Mouse (Mus musculus): ENCODE measurements at regions not wholly inside any gene's neighbourhood (a gene's known extent, or its start where the extent isn't known, plus 50 kb on each side); places are given as distances from the start of the nearest gene placed in this dataset.

DNA sequence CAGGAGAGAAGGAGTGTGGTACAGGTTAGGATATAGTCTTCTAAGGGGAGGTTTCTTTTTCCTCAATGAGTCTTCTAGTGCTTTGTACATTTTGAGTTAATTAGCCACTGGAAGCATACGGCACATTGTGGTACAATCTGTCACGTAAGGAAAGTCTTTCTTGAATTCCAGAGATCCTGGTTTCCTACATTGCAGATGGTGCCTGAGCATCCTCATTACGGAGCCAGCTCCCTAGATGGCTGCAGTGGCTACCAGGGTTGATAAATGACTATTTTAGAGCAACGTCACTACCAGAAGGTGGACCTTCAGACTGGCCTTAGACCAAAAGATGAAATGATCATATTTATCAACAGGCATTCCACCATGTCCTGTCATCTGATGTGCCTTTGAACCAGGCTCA is 84.5 kb upstream of the 1700025G04Rik start:
- Histone ChIP-seq H3K27ac (replicated peaks) (no peak overlapping the region), H3K9me3 (no peaks in the 10 kb centered on the region), H3K4me3 (no peak overlapping the region), H3K36me3 (replicated peaks) (no peaks in the 10 kb centered on the region), H3K27me3 (replicated peaks; ENCODE audit: low read depth, poor library complexity, severe bottlenecking) (no peaks in the 10 kb centered on the region), H3K4me1 (no peaks in the 10 kb centered on the region)
- no peak for DNase-seq (ENCODE audit: low spot score)
- WGBS, result 92% methylated on average over 4 of the region's 4 CpGs

DNA sequence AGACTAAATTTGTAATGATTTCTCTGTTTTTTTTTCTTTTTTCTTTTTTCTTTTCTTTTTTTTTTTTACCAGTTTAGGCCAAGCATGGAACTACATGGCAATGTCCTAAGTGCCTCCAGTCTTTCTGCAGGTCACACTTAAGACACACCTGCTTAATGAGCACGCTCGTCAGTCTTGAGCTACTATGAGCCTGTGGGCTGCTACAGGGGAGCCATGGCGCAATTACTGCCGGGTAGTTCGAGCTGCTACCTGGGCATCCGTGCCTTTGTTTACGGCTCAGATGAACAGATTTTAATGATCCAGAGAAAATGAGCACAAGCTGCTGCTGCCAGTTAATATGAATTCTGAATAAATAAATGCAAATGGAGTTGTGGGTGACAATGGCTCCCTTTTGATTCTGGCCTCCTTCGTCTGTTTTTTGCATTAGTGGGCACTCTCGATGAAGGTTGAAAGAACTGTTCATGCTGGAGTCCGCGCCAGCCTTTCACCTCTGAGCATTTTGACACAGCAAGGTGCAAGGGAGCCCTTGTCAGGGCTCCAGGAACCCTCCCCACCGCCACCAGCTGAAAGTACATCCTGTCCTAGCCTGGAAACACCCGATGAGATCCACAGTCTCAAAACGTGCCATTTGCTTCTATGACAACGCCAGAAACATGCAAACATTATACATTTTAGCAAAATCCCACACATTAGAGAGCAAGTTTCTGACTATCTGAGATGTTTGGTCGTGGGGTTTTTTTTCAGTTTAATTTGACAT is 81.3 kb upstream of the 1700025G04Rik start:
- no peaks in the 10 kb centered on the region for H3K27me3 ChIP-seq (replicated peaks; ENCODE audit: low read depth, poor library complexity, severe bottlenecking)

DNA sequence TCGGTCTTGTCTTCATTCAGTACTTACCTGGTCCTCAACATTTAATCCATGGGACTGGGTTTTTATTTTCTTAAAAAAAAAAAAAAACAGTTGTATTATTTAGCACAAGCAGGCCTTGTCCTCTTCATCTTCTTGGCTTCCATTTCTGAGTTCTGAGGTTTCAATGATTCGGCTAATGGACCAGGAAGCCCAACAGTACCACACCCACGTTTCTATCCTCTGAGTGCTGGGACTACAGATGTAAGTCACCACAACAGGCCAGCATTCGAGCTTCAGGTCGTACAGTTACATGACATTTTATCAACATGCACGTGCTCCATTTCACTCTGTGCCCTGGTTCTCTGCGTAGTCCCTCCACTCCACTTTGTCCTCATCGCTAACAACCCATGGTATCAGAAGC is 80.7 kb upstream of the 1700025G04Rik start:
- no peaks in the 10 kb centered on the region for H3K9me3 ChIP-seq
- WGBS, result 91% methylated on average over 8 of the region's 8 CpGs
- peaks cover 3% of the 10 kb centered on the region; the same call in 1 of the 2 replicates for H3K4me1 ChIP-seq
- H3K27me3 ChIP-seq (replicated peaks; ENCODE audit: low read depth, poor library complexity, severe bottlenecking), result no peaks in the 10 kb centered on the region
- H3K27ac ChIP-seq (replicated peaks), result no peak overlapping the region
- no peaks in the 10 kb centered on the region for H3K36me3 ChIP-seq (replicated peaks)
- DNase-seq (ENCODE audit: low spot score), result no peak
- H3K4me3 ChIP-seq, result no peak overlapping the region

More for the DNA sequence above, 81.3 kb upstream of the 1700025G04Rik start:
- Histone ChIP-seq H3K4me3 (no peak overlapping the region), H3K27ac (replicated peaks) (no peak overlapping the region), H3K9me3 (no peaks in the 10 kb centered on the region), H3K36me3 (replicated peaks) (no peaks in the 10 kb centered on the region), H3K4me1 (no peaks in the 10 kb centered on the region)
- WGBS, result 87% methylated on average over 16 of the region's 16 CpGs
- no peak for DNase-seq (ENCODE audit: low spot score)

DNA sequence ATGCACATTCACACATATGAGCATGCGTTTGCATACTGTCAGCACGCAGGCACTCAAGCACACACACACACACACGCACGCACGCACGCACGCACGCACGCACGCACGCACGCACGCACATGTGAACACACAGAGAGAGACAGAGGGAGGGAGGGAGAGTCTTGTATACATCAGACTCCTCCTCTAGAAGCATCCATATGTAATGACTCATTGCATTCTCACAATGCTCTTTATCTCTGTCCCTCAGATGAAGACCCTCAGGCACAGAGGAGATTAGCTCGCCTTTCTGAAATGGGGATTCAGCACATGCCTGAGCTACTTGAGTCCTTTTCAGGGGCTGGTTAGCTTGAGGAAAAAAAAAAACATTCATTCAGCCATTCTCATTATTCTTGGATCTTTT is 79.6 kb upstream of the 1700025G04Rik start:
- Histone ChIP-seq H3K36me3 (replicated peaks) (no peaks in the 10 kb centered on the region), H3K9me3 (no peaks in the 10 kb centered on the region), H3K4me3 (no peak overlapping the region), H3K4me1 (peaks cover 14% of the 10 kb centered on the region), H3K27me3 (replicated peaks; ENCODE audit: low read depth, poor library complexity, severe bottlenecking) (no peaks in the 10 kb centered on the region), H3K27ac (replicated peaks) (no peak overlapping the region)
- WGBS, result 93% methylated on average over 14 of the region's 14 CpGs
- no peak for DNase-seq (ENCODE audit: low spot score)

DNA sequence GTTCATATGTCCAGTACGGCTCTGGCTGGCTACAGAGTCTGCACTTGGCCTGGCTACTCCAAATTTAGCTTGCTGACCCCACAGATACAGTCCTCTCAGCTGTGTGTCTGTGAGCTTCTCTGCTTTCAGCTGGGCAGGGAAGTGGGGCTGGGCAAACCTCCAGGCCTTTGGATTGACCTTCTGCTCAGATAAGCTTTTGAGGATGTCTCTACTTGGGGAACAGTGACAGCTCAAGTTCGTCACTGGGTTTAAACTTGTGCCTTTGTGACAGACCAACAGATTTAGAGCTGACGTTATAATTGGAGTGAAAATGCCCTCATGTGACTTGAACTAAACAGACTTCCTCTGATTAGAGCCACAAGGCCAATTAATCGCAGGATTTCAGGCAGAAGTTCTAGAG is 78.4 kb upstream of the 1700025G04Rik start:
- no peaks in the 10 kb centered on the region for H3K36me3 ChIP-seq (replicated peaks)
- no peaks in the 10 kb centered on the region for H3K9me3 ChIP-seq
- no peak for DNase-seq (ENCODE audit: low spot score)
- no peak overlapping the region for H3K4me3 ChIP-seq
- H3K4me1 ChIP-seq, result peaks cover 15% of the 10 kb centered on the region
- H3K27ac ChIP-seq (replicated peaks), result no peak overlapping the region
- WGBS, result 76% methylated on average over 4 of the region's 4 CpGs
- no peaks in the 10 kb centered on the region for H3K27me3 ChIP-seq (replicated peaks; ENCODE audit: low read depth, poor library complexity, severe bottlenecking)

DNA sequence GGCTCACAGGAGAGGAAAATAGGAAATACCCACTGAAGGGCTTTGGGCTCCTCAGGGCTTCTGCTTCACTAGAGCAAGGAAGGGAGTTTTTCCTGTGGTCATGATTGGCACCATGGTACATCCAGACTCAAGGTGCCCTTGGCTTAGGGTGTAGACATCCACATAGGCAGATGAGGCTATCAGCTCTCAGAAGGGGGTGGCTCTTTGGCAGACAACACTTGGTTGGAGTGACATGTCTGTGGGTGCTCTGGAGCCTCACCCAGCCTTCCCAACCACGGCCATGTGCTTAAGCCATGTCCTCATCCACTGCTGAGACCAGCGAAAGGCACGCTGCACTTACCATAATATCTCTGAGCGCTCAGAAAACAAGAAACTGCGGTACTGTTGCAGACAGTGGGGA is 77.8 kb upstream of the 1700025G04Rik start:
- Histone ChIP-seq H3K9me3 (no peaks in the 10 kb centered on the region), H3K4me3 (no peak overlapping the region), H3K27me3 (replicated peaks; ENCODE audit: low read depth, poor library complexity, severe bottlenecking) (no peaks in the 10 kb centered on the region), H3K36me3 (replicated peaks) (no peaks in the 10 kb centered on the region), H3K4me1 (peaks cover 15% of the 10 kb centered on the region), H3K27ac (replicated peaks) (no peak overlapping the region)
- DNase-seq (ENCODE audit: low spot score), result no peak
- 88% methylated on average over 5 of the region's 5 CpGs for WGBS

DNA sequence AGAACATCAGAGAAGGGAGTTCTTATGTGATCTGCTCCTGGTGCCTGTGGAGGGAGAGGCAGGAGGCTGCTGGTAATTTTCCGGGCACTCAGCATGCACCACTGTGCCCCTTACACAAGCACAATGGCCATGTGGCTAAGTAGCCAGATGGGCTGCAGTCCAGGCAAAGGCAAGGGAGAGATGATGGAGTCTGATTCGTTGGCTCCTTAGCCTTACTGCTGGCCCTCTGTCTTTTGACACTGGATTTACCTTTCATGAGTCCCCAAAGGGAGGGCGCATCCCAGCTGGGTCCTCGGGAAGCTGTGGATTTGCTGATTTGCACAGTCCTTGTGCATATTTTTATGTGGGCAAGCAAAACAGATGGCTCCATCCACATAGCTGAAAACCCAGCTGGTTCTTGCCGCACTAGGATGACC is 75.6 kb upstream of the 1700025G04Rik start:
- Histone ChIP-seq H3K4me3 (no peak overlapping the region), H3K4me1 (peaks cover 15% of the 10 kb centered on the region), H3K36me3 (replicated peaks) (no peaks in the 10 kb centered on the region), H3K27me3 (replicated peaks; ENCODE audit: low read depth, poor library complexity, severe bottlenecking) (no peaks in the 10 kb centered on the region), H3K9me3 (no peaks in the 10 kb centered on the region), H3K27ac (replicated peaks) (peak overlapping the region; percentile 69)
- no peak for DNase-seq (ENCODE audit: low spot score)
- WGBS, result 65% methylated on average over 5 of the region's 5 CpGs

DNA sequence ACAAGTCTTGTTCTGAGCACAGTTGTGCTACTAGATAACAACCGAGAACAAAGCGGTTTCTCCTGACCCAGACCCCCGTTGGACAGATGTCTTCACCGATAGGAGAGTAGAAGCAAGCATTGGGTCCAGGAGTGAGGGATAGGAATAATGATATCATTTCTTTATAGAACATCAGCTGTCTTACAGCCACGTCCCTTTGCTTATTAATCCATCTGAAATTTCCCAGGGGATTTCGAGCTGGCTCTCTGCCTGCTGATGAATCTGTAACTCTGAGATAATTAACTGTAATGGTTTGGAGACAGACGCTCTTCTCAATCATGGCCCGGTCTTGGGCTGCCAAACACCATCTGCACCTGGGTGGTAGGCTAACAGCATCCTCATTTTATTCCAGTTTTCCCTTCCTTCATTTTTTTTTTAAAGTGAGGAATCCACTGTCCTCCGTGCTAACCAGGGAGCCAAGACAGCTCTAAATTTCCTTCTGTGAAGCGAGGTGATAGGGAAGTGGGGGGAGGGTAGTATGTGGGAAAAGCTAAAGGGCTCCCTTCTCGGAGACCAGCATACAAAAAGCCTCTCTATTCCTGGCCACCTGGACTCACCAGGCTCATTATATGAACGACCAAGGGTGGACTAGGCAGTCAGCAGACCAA is 75.0 kb upstream of the 1700025G04Rik start:
- no peaks in the 10 kb centered on the region for H3K9me3 ChIP-seq

DNA sequence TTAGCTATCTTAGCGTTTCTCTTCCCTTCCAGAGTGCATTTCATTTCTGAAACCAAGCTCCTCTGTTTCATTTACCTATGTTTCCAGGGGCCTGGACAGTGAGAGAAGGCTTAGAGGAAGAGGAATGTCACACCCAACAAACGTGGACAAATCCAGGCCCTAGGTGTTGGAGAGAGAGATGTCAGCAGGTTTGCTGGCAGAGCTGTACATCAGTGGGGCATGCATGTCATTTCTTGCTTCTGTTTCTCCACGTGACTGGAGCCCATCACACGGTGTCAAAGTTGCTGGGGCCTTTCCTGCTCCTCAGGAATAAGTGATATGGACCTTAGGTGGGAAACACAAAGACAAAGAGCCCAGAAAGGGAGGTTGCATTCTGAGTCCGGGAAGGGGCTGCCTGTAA is 74.3 kb upstream of the 1700025G04Rik start:
- 80% methylated on average over 5 of the region's 5 CpGs for WGBS
- Histone ChIP-seq H3K4me3 (no peak overlapping the region), H3K36me3 (replicated peaks) (no peaks in the 10 kb centered on the region), H3K4me1 (peaks cover 15% of the 10 kb centered on the region), H3K27ac (replicated peaks) (no peak overlapping the region), H3K27me3 (replicated peaks; ENCODE audit: low read depth, poor library complexity, severe bottlenecking) (no peaks in the 10 kb centered on the region), H3K9me3 (no peaks in the 10 kb centered on the region)
- DNase-seq (ENCODE audit: low spot score), result no peak

More for the DNA sequence above, 75.0 kb upstream of the 1700025G04Rik start:
- H3K36me3 ChIP-seq (replicated peaks), result no peaks in the 10 kb centered on the region
- 63% methylated on average over 12 of the region's 12 CpGs for WGBS
- no peaks in the 10 kb centered on the region for H3K27me3 ChIP-seq (replicated peaks; ENCODE audit: low read depth, poor library complexity, severe bottlenecking)
- peak overlapping the region; percentile 69; the same call in 1 of the 2 replicates for H3K27ac ChIP-seq (replicated peaks)
- H3K4me3 ChIP-seq, result no peak overlapping the region
- DNase-seq (ENCODE audit: low spot score), result no peak
- H3K4me1 ChIP-seq, result peaks cover 15% of the 10 kb centered on the region

DNA sequence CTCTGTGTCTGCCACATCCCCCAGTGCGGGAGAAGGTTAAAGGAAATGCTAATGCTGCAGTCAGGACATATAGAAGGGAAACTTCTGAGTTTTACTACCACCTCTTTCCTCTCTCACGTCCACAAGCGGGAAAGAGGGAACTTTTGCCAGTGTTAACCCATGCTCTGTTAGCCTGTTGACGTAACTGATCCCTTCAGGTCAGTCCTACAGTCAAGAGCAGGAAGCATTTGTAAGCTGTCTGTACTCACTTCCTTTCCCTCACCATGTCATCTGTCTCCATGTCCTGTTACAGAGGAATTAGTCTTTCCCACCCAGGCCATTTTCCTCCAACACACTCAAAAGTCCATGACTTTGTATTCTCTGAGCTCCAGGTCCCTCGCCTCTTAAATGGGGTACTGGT is 62.5 kb upstream of the 1700025G04Rik start:
- WGBS, result 79% methylated on average over 5 of the region's 5 CpGs
- Histone ChIP-seq H3K4me1 (no peaks in the 10 kb centered on the region), H3K9me3 (no peaks in the 10 kb centered on the region), H3K27me3 (replicated peaks; ENCODE audit: low read depth, poor library complexity, severe bottlenecking) (no peaks in the 10 kb centered on the region), H3K4me3 (no peak overlapping the region), H3K36me3 (replicated peaks) (no peaks in the 10 kb centered on the region), H3K27ac (replicated peaks) (no peak overlapping the region)
- DNase-seq (ENCODE audit: low spot score), result no peak

DNA sequence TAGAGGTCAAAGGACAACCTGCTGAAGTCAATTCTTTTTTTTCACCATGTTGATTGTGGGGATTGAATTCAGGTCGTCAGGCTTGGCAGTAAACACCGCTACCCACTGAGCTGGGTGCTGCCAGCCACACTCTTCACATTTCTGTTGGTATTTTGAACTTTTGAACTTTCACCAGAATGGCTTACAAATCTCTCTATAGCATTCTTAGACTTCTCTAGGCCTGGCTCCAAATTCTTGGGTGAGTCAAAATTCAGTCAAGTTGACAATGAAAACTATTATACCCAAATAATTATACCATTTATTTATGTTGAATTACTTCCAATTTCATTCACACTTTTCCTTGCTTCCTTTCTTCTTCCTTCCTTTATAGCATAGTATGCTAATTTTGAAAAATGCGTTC is 58.8 kb upstream of the 1700025G04Rik start:
- Histone ChIP-seq H3K27me3 (replicated peaks; ENCODE audit: low read depth, poor library complexity, severe bottlenecking) (no peaks in the 10 kb centered on the region), H3K4me1 (no peaks in the 10 kb centered on the region), H3K4me3 (no peak overlapping the region), H3K36me3 (replicated peaks) (no peaks in the 10 kb centered on the region), H3K27ac (replicated peaks) (no peak overlapping the region), H3K9me3 (no peaks in the 10 kb centered on the region)
- 84% methylated on average over 3 of the region's 3 CpGs for WGBS
- no peak for DNase-seq (ENCODE audit: low spot score)

DNA sequence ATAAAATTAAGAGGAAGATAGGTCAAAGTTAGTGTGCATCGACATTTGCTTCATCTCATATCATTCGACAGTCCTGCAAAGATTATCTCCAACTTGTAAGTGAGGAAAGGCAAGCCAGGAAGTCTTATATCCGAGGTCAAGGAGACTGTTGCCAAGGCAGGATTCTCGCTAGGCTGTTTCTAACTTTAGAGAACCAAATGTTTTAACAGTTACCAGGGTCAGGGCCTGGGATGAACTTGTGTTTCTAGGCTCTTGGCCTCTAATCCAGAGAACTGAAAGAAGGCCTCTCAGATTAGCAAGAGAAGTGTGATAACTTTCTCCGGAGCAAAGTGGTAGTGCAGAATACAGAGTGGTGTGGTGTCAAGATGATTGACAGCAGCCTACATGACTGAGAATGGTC is 50.2 kb upstream of the 1700025G04Rik start:
- Histone ChIP-seq H3K4me3 (no peak overlapping the region), H3K9me3 (peaks cover 3% of the 10 kb centered on the region; the same call in 1 of the 2 replicates), H3K27ac (replicated peaks) (no peak overlapping the region), H3K27me3 (replicated peaks; ENCODE audit: low read depth, poor library complexity, severe bottlenecking) (no peaks in the 10 kb centered on the region), H3K36me3 (replicated peaks) (no peaks in the 10 kb centered on the region), H3K4me1 (no peaks in the 10 kb centered on the region)
- WGBS, result 83% methylated on average over 5 of the region's 5 CpGs
- DNase-seq (ENCODE audit: low spot score), result no peak

Data from embryonic facial prominence, embryonic 10.5 days (tissue).